Mouse (Mus musculus) testis, adult 2 months (tissue): ENCODE measurements around the gene Lin28a.

Experiments used
- CTCF ChIP-seq: fragments of 200-500 bp; IDR thresholded peaks from 2 replicates; pipeline ENCODE4 v1.5.1; 2012; ENCODE audit warnings: low read depth, mild to moderate bottlenecking, inconsistent platforms, low read length, moderate library complexity; ENCODE audit not compliant: control insufficient read depth, insufficient read depth, insufficient replicate concordance
- POLR2A ChIP-seq: fragments of 200-500 bp; IDR thresholded peaks from 2 replicates; pipeline ENCODE4 v1.6.1; 2012; ENCODE audit warnings: low read depth, mild to moderate bottlenecking, inconsistent platforms, low read length, moderate library complexity; ENCODE audit not compliant: control insufficient read depth

DNA sequence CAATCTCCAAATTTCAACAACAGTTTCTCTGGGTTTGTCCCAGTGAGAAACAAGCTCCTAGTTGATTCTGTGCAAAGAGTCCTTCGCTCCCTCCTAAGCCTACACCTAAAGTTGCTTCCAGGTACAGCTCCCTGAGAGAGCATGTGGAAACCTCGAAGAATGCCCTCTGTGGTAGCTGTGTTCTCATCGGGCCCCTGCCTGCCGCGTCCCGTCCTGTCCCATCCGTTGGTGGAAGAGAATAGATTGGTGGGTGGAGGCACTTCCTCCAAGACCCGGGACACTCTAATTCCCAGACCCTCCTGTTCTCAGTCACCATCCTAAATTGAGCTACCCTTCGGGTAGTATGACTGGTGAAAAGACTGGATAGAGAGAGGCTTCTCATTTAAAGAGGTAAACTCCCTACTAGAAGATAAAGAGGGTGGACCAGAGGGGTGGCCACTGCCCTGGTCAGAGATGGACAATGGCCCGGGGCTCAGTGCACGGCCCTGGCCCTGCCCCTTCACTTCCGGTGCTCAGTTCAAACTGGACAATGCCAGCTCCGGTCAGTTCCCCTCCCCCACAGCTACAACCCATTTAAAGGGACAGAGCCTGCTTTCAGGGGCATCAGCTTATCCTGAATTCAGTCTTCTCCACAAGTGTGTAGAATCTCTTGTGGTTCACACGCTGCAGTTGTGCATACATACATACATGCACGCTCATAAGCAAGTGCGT lies 1.2 kb upstream of the Lin28a start:
- TF ChIP-seq CTCF (no peak), POLR2A (no peak)
